Mouse (Mus musculus) liver, embryonic 13.5 days (tissue): ENCODE results near the gene Adamts12. TPM values are rescaled to one million over a fixed set of nuclear protein-coding genes. Genes with fewer than 3 reads are reported as not detected.

Experiments used
- ATAC-seq: fragments of 200-750 bp; cut with Nextera tagmentation; 2 replicates; pipeline ENCODE4 v1.8.0; 2017; ENCODE audit warnings: low read depth, mild to moderate bottlenecking, moderate number of reproducible peaks, moderate library complexity
- DNase-seq: peaks from one replicate; pipeline ENCODE4 v3.0.0; 2022
- H3K27ac ChIP-seq: fragments of 300-500 bp; sonication (generic); 2 replicates; pipeline ENCODE4 v1.5.1; 2015; ENCODE audit warnings: moderate library complexity, mild to moderate bottlenecking, inconsistent platforms
- H3K27me3 ChIP-seq: fragments of 300-500 bp; sonication (generic); 2 replicates; pipeline ENCODE4 v1.6.1; 2015; ENCODE audit warnings: mild to moderate bottlenecking, inconsistent platforms
- H3K36me3 ChIP-seq: fragments of 300-500 bp; sonication (generic); 2 replicates; pipeline ENCODE4 v1.6.1; 2015; ENCODE audit warnings: mild to moderate bottlenecking, inconsistent platforms
- H3K4me1 ChIP-seq: fragments of 300-500 bp; sonication (generic); replicated peaks from 2 replicates; pipeline ENCODE4 v1.6.1; 2015; ENCODE audit warnings: inconsistent platforms
- H3K4me2 ChIP-seq: fragments of 300-500 bp; sonication (generic); 2 replicates; pipeline ENCODE4 v1.6.1; 2015; ENCODE audit warnings: inconsistent platforms, mild to moderate bottlenecking, moderate library complexity
- H3K4me3 ChIP-seq: fragments of 300-500 bp; sonication (generic); replicated peaks from 2 replicates; pipeline ENCODE4 v1.5.1; 2015; ENCODE audit warnings: mild to moderate bottlenecking, inconsistent platforms
- H3K9ac ChIP-seq: fragments of 300-500 bp; sonication (generic); 2 replicates; pipeline ENCODE4 v1.6.1; 2015; ENCODE audit warnings: mild to moderate bottlenecking, inconsistent platforms
- H3K9me3 ChIP-seq: fragments of 300-500 bp; sonication (generic); replicated peaks from 2 replicates; pipeline ENCODE4 v1.6.1; 2016; ENCODE audit warnings: inconsistent platforms
- WGBS: fragments of 180-500 bp; shearing (Covaris S2); methylation state at CpG from one replicate; pipeline ENCODE4 v1.1.7; 2015; ENCODE audit not compliant: insufficient replicate concordance; 5-methylcytosine and 5-hydroxymethylcytosine counted together
- polyA plus RNA-seq: library from polyadenylated mRNA; unstranded; fragments of >200 nt; fragmentation: Nextera tagmentation; extraction: Ambion mirVana; gene quantifications from 2 replicates; pipeline ENCODE4 v1.2.1, GENCODE M21; 2015

Adamts12 gene
- polyA plus RNA-seq, 1 experiment from 2014 or later: 0.20 TPM

DNA sequence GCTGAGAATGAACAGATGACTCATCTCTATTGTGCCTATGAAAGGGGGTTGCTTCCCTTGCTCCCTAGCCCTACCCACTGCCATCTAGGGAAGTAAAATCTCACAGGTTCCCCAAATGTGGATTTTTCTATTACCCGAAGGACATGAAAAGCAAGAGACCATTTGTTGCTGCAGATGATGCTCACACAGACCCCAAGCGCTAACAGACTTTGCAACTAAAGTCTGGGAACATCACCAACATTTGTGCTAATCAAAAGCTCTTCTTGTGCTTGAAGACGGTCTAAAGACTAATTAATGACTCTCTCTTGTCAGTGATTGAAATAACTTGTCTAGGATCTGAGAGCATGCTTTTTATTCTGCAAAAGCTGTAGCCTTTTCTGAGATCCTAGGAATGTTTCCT, 175.8 kb downstream of the Adamts12 start:
- H3K27ac ChIP-seq: no peak overlapping the region
- ATAC-seq (no peak), DNase-seq (no peak)
- no peaks in the 10 kb centered on the region for H3K36me3 ChIP-seq
- no peaks in the 10 kb centered on the region for H3K27me3 ChIP-seq
- WGBS: 54% methylated on average over 3 of the region's 3 CpGs
- H3K4me2 ChIP-seq: no peak overlapping the region
- H3K4me1 ChIP-seq: no peaks in the 10 kb centered on the region
- no peak overlapping the region for H3K9ac ChIP-seq
- no peak overlapping the region for H3K4me3 ChIP-seq
- H3K9me3 ChIP-seq: no peaks in the 10 kb centered on the region

DNA sequence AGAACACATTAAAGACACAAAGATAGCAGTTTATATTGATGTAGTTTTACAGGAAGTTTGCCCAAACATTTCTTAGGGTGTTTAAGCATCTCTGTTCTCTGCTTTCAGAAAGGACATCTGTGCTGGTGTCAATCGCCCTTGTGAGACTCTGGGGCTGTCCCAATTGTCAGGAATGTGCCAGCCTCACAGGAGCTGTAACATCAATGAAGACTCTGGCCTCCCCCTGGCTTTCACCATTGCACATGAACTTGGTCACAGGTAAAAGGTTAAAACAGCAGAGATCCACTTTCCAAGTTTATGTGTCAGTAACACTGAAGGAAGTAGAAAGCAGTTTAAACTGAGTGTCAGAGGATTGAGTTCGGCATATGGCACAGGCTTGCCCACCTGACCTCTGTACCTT, 176.7 kb downstream of the Adamts12 start:
- ATAC-seq (no peak), DNase-seq (no peak)
- Histone ChIP-seq H3K4me2 (no peak overlapping the region), H3K27ac (no peak overlapping the region), H3K4me1 (no peaks in the 10 kb centered on the region), H3K9me3 (no peaks in the 10 kb centered on the region), H3K36me3 (no peaks in the 10 kb centered on the region), H3K4me3 (no peak overlapping the region), H3K9ac (no peak overlapping the region), H3K27me3 (no peaks in the 10 kb centered on the region)
- WGBS: 56% methylated on average over 2 of the region's 2 CpGs

DNA sequence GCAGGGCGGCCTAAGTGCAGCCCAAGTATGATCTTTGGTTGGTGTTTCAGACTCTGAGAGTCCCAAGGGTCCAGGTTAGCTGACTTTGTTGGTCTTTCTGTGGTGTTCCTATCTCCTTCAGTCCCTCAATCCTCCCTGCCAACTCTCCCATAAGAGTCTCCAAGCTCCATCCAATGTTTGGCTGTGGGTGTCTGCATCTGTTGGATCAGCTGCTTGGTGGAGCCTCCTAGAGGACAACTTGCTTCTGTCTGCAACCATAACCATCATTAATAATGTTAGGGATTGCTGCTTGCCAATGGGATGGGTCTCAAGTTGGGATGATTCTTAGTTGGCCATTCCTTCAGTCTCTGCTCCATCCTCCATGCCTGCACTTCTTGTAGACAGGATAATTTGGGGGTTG, 181.8 kb downstream of the Adamts12 start:
- H3K9me3 ChIP-seq: no peaks in the 10 kb centered on the region
- no peaks in the 10 kb centered on the region for H3K36me3 ChIP-seq
- no peaks in the 10 kb centered on the region for H3K4me1 ChIP-seq
- no peak overlapping the region for H3K9ac ChIP-seq
- DNase-seq: no peak
- 15% methylated on average over 1 of the region's 1 CpGs for WGBS
- H3K4me2 ChIP-seq: no peak overlapping the region
- no peaks in the 10 kb centered on the region for H3K27me3 ChIP-seq
- H3K4me3 ChIP-seq: no peak overlapping the region
- ATAC-seq: no peak
- H3K27ac ChIP-seq: no peak overlapping the region

DNA sequence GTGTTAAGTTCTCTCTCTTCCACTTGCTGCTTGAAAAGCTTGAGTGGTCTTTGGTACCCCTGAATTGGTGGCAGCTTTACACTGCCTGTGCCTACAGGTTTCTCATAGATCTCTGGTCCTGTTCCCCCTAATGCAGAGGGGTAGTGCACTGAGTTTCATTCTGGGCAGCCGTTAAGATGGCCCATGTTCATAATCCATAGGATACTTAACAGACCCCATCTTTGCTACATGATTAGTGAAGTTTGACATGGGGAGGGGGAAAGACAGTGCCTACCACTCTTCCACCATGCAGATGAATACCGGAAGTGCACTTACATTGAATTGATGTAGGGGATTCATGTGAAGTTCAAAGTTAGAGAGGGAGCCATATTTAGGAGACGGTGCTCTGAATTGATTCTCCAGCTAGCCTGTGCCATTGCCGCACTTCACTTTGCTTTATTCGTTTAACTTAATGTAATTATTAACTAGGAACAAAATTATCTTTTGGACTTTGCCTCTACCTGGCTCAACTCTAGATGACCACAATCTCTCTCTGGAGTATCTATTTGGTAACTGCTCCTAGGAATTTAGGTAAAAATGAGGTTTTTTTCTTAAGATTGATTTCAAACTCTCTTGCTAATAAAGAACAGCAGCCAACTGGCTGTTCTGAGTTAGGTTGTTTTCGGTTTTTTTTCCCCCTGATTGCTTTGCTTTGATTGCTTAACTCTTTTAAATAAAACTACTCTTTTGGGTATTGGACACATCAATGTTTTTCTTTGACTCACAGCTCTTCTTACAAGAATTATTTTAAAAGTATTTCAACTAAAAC, 214.9 kb downstream of the Adamts12 start:
- no peak overlapping the region for H3K4me2 ChIP-seq
- H3K36me3 ChIP-seq: no peaks in the 10 kb centered on the region
- H3K4me1 ChIP-seq: no peaks in the 10 kb centered on the region
- 0 out of 2 replicates have a peak, but pooled peaks have one; percentile 15 for ATAC-seq
- no peak for DNase-seq
- H3K27ac ChIP-seq: no peak overlapping the region
- no peaks in the 10 kb centered on the region for H3K27me3 ChIP-seq
- H3K9me3 ChIP-seq: no peaks in the 10 kb centered on the region
- no peak overlapping the region for H3K4me3 ChIP-seq
- 66% methylated on average over 6 of the region's 6 CpGs for WGBS
- H3K9ac ChIP-seq: no peak overlapping the region

DNA sequence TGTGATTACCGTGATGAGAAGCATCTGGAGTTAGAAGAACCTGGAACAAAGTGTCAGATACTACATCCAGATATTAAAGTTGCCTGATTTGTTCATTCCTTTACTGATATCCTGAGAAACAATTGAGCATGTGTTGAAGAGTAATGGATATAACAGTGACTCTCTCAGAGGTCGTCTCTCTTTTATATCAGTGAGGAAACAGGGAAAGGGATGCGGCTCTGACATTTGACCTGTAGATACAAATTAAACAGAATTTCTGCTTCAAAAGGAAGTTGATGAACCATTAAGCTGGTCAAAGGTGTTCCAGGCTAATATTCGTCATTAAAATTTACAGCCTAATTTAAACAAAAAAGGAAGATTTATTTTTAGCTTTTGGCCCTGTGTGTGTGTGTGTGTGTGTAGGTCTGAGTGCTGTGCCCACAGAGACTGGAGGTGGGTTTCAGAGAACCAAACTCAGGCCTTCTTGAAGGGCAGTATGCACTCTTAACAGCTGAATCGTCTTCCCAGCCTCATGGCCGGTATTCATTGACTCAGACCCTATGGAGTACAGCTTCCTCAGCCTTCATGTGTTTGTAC, 216.2 kb downstream of the Adamts12 start:
- ATAC-seq: no peak
- H3K9ac ChIP-seq: no peak overlapping the region
- H3K36me3 ChIP-seq: no peaks in the 10 kb centered on the region
- no peak overlapping the region for H3K4me3 ChIP-seq
- no peaks in the 10 kb centered on the region for H3K27me3 ChIP-seq
- no peak for DNase-seq
- no peak overlapping the region for H3K4me2 ChIP-seq
- no peaks in the 10 kb centered on the region for H3K4me1 ChIP-seq
- no peaks in the 10 kb centered on the region for H3K9me3 ChIP-seq
- WGBS: 54% methylated on average over 6 of the region's 6 CpGs
- H3K27ac ChIP-seq: no peak overlapping the region

DNA sequence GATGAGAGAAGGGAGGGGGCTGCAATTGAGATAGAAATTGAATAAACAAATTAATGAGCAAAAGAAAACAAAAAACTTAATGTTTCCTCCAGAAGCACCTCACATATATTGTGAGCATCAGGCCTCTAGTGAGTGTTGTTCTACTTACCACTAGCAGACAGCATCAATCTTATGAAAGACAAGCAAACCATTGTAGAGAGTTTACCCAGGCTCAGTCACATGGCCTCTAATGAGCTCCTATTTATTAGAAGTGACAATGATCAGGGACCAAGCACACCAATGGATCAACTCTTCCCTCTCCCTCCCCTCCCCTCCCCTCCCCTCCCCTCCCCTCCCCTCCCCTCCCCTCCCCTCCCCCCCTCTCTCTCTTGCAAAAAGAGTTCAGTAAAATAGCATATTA, 218.6 kb downstream of the Adamts12 start:
- Histone ChIP-seq H3K4me3 (no peak overlapping the region), H3K9ac (no peak overlapping the region), H3K27me3 (no peaks in the 10 kb centered on the region), H3K27ac (no peak overlapping the region), H3K36me3 (no peaks in the 10 kb centered on the region), H3K4me1 (no peaks in the 10 kb centered on the region), H3K4me2 (no peak overlapping the region), H3K9me3 (no peaks in the 10 kb centered on the region)
- ATAC-seq (no peak), DNase-seq (no peak)

DNA sequence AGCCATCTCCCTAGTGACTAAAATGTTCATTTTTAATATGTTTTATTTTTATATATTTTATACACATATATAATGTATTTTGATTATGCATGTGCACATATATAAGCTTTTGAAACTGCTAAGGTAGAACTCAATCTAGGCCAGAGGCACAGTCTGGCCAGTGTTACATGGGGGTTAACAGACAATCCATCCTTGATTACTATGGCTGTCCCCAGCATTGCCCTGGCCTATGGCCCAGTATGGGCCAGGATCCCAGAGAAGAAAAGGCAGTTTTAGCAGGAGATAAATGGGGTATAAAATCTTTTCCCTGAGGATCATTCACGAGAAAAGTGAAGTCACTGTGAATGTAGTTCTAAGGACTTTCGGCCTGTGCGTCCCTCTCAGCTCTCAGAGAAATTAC, 223.2 kb downstream of the Adamts12 start:
- Histone ChIP-seq H3K9me3 (no peaks in the 10 kb centered on the region), H3K27me3 (no peaks in the 10 kb centered on the region), H3K9ac (no peak overlapping the region), H3K4me2 (no peak overlapping the region), H3K27ac (no peak overlapping the region), H3K36me3 (no peaks in the 10 kb centered on the region), H3K4me1 (no peaks in the 10 kb centered on the region), H3K4me3 (no peak overlapping the region)
- 73% methylated on average over 3 of the region's 3 CpGs for WGBS
- ATAC-seq (no peak), DNase-seq (no peak)

DNA sequence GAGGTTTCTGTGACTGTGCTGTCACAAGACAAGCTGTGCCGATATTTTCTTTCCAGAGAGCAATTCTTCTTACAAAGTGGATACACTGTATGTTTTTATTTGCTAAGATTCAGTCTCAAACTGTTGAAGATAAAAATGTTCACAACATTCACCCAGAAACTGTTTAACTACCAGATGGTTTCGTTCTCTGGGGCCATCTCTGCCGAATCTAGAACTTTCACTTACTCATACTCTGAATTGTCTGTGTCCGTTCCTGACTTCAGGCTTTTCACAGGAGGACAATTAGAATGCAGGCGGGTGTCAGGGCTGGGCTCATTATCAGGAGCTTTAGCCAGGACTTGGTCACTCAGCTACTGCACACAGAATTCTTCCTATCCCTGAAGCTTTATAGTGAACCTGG, 227.7 kb downstream of the Adamts12 start:
- no peaks in the 10 kb centered on the region for H3K36me3 ChIP-seq
- DNase-seq (no peak), ATAC-seq (no peak)
- H3K27me3 ChIP-seq: no peaks in the 10 kb centered on the region
- H3K9ac ChIP-seq: no peak overlapping the region
- H3K4me1 ChIP-seq: no peaks in the 10 kb centered on the region
- 64% methylated on average over 5 of the region's 5 CpGs for WGBS
- H3K4me2 ChIP-seq: no peak overlapping the region
- H3K9me3 ChIP-seq: no peaks in the 10 kb centered on the region
- no peak overlapping the region for H3K27ac ChIP-seq
- no peak overlapping the region for H3K4me3 ChIP-seq

DNA sequence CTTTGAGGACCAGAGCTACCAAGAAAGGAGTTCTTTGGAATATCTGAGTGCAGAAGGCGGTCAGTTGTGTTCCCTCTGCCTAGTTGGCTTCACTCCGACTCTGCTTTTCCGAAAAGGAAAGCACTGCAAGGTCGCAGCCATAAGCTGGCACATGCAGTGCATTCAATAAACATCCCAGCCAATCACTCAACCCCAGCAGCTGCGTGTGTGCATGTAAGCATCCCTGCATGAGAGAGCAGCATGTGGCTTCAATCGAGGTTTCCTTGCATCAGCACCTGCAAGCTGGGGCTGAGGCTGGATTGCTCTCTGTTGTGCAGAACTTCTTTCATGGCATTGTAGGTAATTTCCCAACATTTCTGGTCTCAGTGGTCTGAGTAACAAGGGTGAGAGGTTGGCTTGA, 230.4 kb downstream of the Adamts12 start:
- H3K27ac ChIP-seq: no peak overlapping the region
- H3K4me2 ChIP-seq: no peak overlapping the region
- no peaks in the 10 kb centered on the region for H3K9me3 ChIP-seq
- H3K27me3 ChIP-seq: no peaks in the 10 kb centered on the region
- H3K4me3 ChIP-seq: no peak overlapping the region
- no peak for DNase-seq
- 56% methylated on average over 6 of the region's 6 CpGs for WGBS
- ATAC-seq: no peak
- H3K36me3 ChIP-seq: no peaks in the 10 kb centered on the region
- H3K9ac ChIP-seq: no peak overlapping the region
- no peaks in the 10 kb centered on the region for H3K4me1 ChIP-seq

DNA sequence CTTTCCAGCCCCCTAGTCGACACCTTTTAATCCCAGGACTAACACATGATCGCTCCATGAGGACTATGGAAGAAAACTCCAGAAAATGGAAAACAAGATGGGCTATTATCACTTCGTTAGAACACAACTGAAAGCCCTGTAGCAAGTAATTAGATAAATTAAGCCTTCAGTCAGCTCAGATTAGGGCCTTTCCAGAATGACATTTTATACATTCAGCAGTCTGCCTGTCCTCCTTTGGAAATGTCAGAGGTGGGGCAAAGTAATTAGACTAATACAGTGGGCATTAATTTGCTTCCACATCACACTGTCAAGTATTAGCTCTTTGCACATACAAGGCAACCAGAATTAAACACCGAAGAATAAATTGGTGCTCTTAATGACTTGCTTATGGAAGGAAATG, 233.4 kb downstream of the Adamts12 start:
- no peaks in the 10 kb centered on the region for H3K9me3 ChIP-seq
- no peaks in the 10 kb centered on the region for H3K36me3 ChIP-seq
- H3K4me3 ChIP-seq: no peak overlapping the region
- H3K27me3 ChIP-seq: no peaks in the 10 kb centered on the region
- 73% methylated on average over 4 of the region's 4 CpGs for WGBS
- ATAC-seq: no peak
- no peak overlapping the region for H3K4me2 ChIP-seq
- H3K4me1 ChIP-seq: no peaks in the 10 kb centered on the region
- no peak overlapping the region for H3K27ac ChIP-seq
- no peak for DNase-seq
- H3K9ac ChIP-seq: no peak overlapping the region

DNA sequence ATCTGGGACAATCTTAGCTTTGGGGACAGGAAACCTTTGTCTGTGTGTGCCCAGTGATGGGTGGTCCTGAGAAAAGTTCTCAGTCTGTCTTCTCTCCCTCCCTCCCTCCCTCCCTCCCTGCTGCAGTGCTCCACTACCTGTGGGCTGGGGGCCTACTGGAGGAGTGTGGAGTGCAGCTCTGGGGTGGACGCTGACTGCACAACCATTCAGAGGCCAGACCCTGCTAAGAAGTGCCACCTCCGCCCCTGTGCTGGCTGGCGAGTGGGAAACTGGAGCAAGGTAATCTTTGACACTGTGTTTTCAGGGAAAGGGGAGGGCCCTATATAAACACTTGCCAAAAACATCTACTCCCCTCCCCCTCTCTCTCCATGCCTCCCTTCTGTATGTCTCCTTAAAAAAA, 252.5 kb downstream of the Adamts12 start:
- Histone ChIP-seq H3K9ac (no peak overlapping the region), H3K4me2 (no peak overlapping the region), H3K4me1 (no peaks in the 10 kb centered on the region), H3K36me3 (no peaks in the 10 kb centered on the region), H3K9me3 (no peaks in the 10 kb centered on the region), H3K27ac (no peak overlapping the region), H3K27me3 (no peaks in the 10 kb centered on the region), H3K4me3 (no peak overlapping the region)
- DNase-seq (no peak), ATAC-seq (no peak)
- WGBS: 35% methylated on average over 3 of the region's 3 CpGs

DNA sequence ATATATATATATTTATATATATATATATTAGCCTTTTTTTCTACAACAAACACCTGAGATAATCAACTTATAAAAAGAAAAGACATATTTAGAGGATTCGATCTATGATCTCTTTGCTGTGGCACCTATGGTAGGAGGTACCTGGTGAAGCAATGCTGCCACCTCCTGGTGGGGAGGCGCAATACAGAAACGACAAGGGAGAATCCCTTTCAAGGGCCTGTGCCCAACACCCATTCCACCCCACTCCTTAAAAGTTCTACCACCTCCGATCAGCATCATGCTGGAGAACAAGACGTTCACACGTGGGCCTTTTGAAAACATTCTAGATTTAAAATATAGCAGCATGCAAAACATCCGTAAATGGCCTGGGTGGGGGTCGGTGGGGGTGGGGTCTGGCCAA, 255.9 kb downstream of the Adamts12 start:
- WGBS: 22% methylated on average over 8 of the region's 8 CpGs
- Histone ChIP-seq H3K4me1 (no peaks in the 10 kb centered on the region), H3K9ac (no peak overlapping the region), H3K27ac (no peak overlapping the region), H3K9me3 (no peaks in the 10 kb centered on the region), H3K4me3 (no peak overlapping the region), H3K4me2 (no peak overlapping the region), H3K27me3 (no peaks in the 10 kb centered on the region), H3K36me3 (no peaks in the 10 kb centered on the region)
- no peak for DNase-seq
- ATAC-seq: no peak
